Mouse (Mus musculus): ENCODE data around the gene Nlgn2.

- TF ChIP-seq CTCF (IDR thresholded peaks at IDR 0.05; ENCODE audit: low read depth, low read length): peak; percentile 60
- TF ChIP-seq POLR2A (IDR thresholded peaks at IDR 0.05; ENCODE audit: insufficient read depth, low read length): no peak
These were observed 49.5 kb upstream of the Nlgn2 start for GRCm38 (mm10) chr11:69886907-69887635.

Measured in ES-Bruce4 (cell line).